Mouse (Mus musculus) right cerebral cortex, adult 18-20 months (tissue): ENCODE measurements around the gene Trim66.

Experiments
- DNase-seq: peaks from one replicate; pipeline ENCODE4 v3.0.0; 2022; ENCODE audit warnings: mixed read lengths

Gene Trim66

GRCm38 (mm10) chr7:109519936-109520335, 12.0 kb upstream of the Trim66 start:
- DNase-seq, result no peak

GRCm38 (mm10) chr7:109518838-109519696, 11.1 kb upstream of the Trim66 start, which contains the start of gene Rpl27a:
Rpl27a (plus strand) TSS chr7:109519147.
- peak; percentile 99 for DNase-seq

GRCm38 (mm10) chr7:109518036-109518681, 10.2 kb upstream of the Trim66 start:
- no peak for DNase-seq

GRCm38 (mm10) chr7:109516500-109516899, 8.6 kb upstream of the Trim66 start:
- DNase-seq, result no peak

- no peak for DNase-seq
These were observed 3.9 kb upstream of the Trim66 start for GRCm38 (mm10) chr7:109511838-109512237.

GRCm38 (mm10) chr7:109510799-109511198, 2.9 kb upstream of the Trim66 start:
- DNase-seq, result no peak

- no peak for DNase-seq
These were observed 362 bp downstream of the Trim66 start for GRCm38 (mm10) chr7:109507572-109507971.

GRCm38 (mm10) chr7:109507119-109507518, 815 bp downstream of the Trim66 start:
- DNase-seq, result no peak

GRCm38 (mm10) chr7:109497507-109497906, 10.4 kb downstream of the Trim66 start:
- no peak for DNase-seq

GRCm38 (mm10) chr7:109493319-109494316, 14.3 kb downstream of the Trim66 start:
- peak; percentile 56 for DNase-seq

GRCm38 (mm10) chr7:109492616-109493318, 15.2 kb downstream of the Trim66 start:
- peak; percentile 38 for DNase-seq

GRCm38 (mm10) chr7:109484221-109484620, 23.7 kb downstream of the Trim66 start:
- DNase-seq, result peak; percentile 18

- DNase-seq, result no peak
These were observed 27.2 kb downstream of the Trim66 start for GRCm38 (mm10) chr7:109480765-109481197.

- no peak for DNase-seq
These were observed 30.0 kb downstream of the Trim66 start for GRCm38 (mm10) chr7:109477926-109478325.

- DNase-seq, result no peak
These were observed 37.2 kb downstream of the Trim66 start for GRCm38 (mm10) chr7:109470700-109471099.

- peak; percentile 34 for DNase-seq
These were observed 39.7 kb downstream of the Trim66 start for GRCm38 (mm10) chr7:109468262-109468701.

GRCm38 (mm10) chr7:109467591-109467990, 40.3 kb downstream of the Trim66 start:
- peak; percentile 57 for DNase-seq

- no peak for DNase-seq
These were observed 47.2 kb downstream of the Trim66 start for GRCm38 (mm10) chr7:109460698-109461097.

GRCm38 (mm10) chr7:109456563-109456962, 51.4 kb downstream of the Trim66 start:
- DNase-seq, result no peak

- DNase-seq, result no peak
These were observed 52.2 kb downstream of the Trim66 start for GRCm38 (mm10) chr7:109455748-109456147.

- no peak for DNase-seq
These were observed 53.1 kb downstream of the Trim66 start for GRCm38 (mm10) chr7:109454856-109455255.

- DNase-seq, result no peak
These were observed 59.9 kb downstream of the Trim66 start for GRCm38 (mm10) chr7:109448060-109448459.
